Comparison of ENCODE assay signal across 7 mouse cellular contexts in the genomic region with DNA sequence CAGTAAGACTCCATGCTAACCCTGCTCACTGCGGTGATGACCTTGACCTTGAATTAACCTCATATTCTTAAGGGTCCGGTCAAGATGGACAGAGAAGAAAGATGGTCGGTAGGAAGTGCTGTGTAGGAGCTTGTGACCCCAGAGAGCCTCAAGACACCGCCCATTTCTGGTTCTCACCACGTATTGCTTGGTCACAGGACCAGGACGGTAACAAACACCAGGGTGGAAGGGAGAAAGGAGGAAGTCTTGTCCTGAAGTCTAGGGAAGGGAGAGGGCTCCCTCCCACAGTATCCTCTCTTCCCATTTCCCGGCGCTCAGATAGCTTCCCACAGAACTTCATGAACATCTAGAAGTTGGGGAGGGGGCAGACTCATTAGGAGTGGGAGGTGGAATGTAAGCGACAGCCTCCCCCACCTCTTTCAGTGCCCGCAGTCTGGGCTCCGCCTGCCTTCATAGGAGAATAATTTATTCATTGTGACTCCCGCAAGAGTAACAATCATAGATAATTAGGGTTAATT. TPM values are rescaled to one million over a fixed set of nuclear protein-coding genes. Genes with fewer than 3 reads are reported as not detected.
DNase-seq lines count a peak whose midpoint lies in the region; ATAC-seq and TF ChIP-seq lines count a peak whose summit lies in the region.

No protein-coding gene starts in this region.

- no peak overlapping the region; the same call in 1 of the 2 replicates for H3K9ac ChIP-seq in forebrain, embryonic 12.5 days
- no peak overlapping the region for H3K9ac ChIP-seq in liver, embryonic 14.5 days (replicated peaks)
- H3K9ac ChIP-seq in stomach, embryonic 16.5 days (ENCODE audit: low read length): no peak overlapping the region

- peak overlapping the region; percentile 52 for H3K4me3 ChIP-seq in forebrain, embryonic 12.5 days (replicated peaks)
- H3K4me3 ChIP-seq in liver, embryonic 14.5 days (ENCODE audit: insufficient read depth in 1 of 2, low read depth in 2 of 2, low read length in 2 of 2): no peak overlapping the region
- no peak overlapping the region; the same call in 1 of the 2 replicates for H3K4me3 ChIP-seq in stomach, embryonic 16.5 days (replicated peaks; ENCODE audit: low read length)

- peaks cover 86% of the 10 kb centered on the region for H3K27me3 ChIP-seq in forebrain, embryonic 12.5 days
- peaks cover 45% of the 10 kb centered on the region for H3K27me3 ChIP-seq in liver, embryonic 14.5 days (ENCODE audit: control insufficient read depth, insufficient read depth, low read length)
- peaks cover 40% of the 10 kb centered on the region for H3K27me3 ChIP-seq in stomach, embryonic 16.5 days (ENCODE audit: control insufficient read depth, insufficient read depth, low read length)

- H3K36me3 ChIP-seq in forebrain, embryonic 12.5 days (replicated peaks): no peaks in the 10 kb centered on the region
- no peaks in the 10 kb centered on the region for H3K36me3 ChIP-seq in liver, embryonic 14.5 days (replicated peaks; ENCODE audit: control insufficient read depth, insufficient read depth, low read depth)
- no peaks in the 10 kb centered on the region for H3K36me3 ChIP-seq in stomach, embryonic 16.5 days (ENCODE audit: control insufficient read depth, insufficient read depth, low read length)

- ATAC-seq in forebrain, embryonic 12.5 days (ENCODE audit: low FRiP score): peak; percentile 36; the same call in 1 of the 2 replicates
- ATAC-seq in liver, embryonic 14.5 days (ENCODE audit: insufficient read depth): no peak
- no peak for ATAC-seq in stomach, embryonic 16.5 days (ENCODE audit: insufficient read depth, low FRiP score)

- peak; percentile 37 for DNase-seq in lung, postnatal 25 days (ENCODE audit: low spot score)
- no peak for DNase-seq in lung, adult 18-20 months
- DNase-seq in liver, embryonic 14.5 days (ENCODE audit: low read depth in 3 of 3, low spot score in 3 of 3): no peak
- DNase-seq in testis, postnatal 14 days (ENCODE audit: low spot score): no peak
- DNase-seq in adrenal gland, postnatal 14 days: no peak

- H3K4me2 ChIP-seq in forebrain, embryonic 12.5 days: peak overlapping the region; percentile 72
- H3K4me2 ChIP-seq in liver, embryonic 14.5 days (ENCODE audit: low read depth): peak overlapping the region; percentile 40; the same call in 1 of the 2 replicates
- peak overlapping the region; percentile 61 for H3K4me2 ChIP-seq in stomach, embryonic 16.5 days (ENCODE audit: low read depth, low read length)

- 6% methylated on average over 12 of the region's 12 CpGs for WGBS in forebrain, embryonic 12.5 days
- 5% methylated on average over 12 of the region's 12 CpGs for WGBS in liver, embryonic 14.5 days (ENCODE audit: insufficient replicate concordance)
- WGBS in stomach, embryonic 16.5 days: 7% methylated on average over 12 of the region's 12 CpGs

- TF ChIP-seq EP300 in liver, embryonic 14.5 days (IDR thresholded peaks at IDR 0.05; ENCODE audit: low read depth): no peak

- H3K4me1 ChIP-seq in forebrain, embryonic 12.5 days: peaks cover 20% of the 10 kb centered on the region
- H3K4me1 ChIP-seq in liver, embryonic 14.5 days (replicated peaks; ENCODE audit: control insufficient read depth in 2 of 2, insufficient read depth in 2 of 2, low read length in 1 of 2): no peaks in the 10 kb centered on the region
- H3K4me1 ChIP-seq in stomach, embryonic 16.5 days (ENCODE audit: control insufficient read depth, insufficient read depth, low read length): peaks cover 10% of the 10 kb centered on the region

- H3K27ac ChIP-seq in forebrain, embryonic 12.5 days: no peak overlapping the region
- H3K27ac ChIP-seq in liver, embryonic 14.5 days: no peak overlapping the region
- H3K27ac ChIP-seq in stomach, embryonic 16.5 days (ENCODE audit: low read length): no peak overlapping the region

- TF ChIP-seq CTCF in liver, embryonic 14.5 days (IDR thresholded peaks at IDR 0.05; ENCODE audit: low read depth): no peak

- H3K9me3 ChIP-seq in forebrain, embryonic 12.5 days: no peaks in the 10 kb centered on the region
- no peaks in the 10 kb centered on the region for H3K9me3 ChIP-seq in liver, embryonic 14.5 days (ENCODE audit: control insufficient read depth, low read length)
- H3K9me3 ChIP-seq in stomach, embryonic 16.5 days (replicated peaks; ENCODE audit: control insufficient read depth, low read length): no peaks in the 10 kb centered on the region

RNA-seq across cellular contexts. Expression of a gene that starts 1.6 kb away (rescaled TPM):
- polyA plus RNA-seq in forebrain, embryonic 12.5 days (2016; fragmentation: Nextera tagmentation; extraction: Ambion mirVana): 1.6 TPM in 2 replicates
- polyA plus RNA-seq in liver, embryonic 14.5 days (2012; rRNA removed): 0.02 TPM in 1 of 2 replicates, not detected in the other
- not detected in 2 replicates for polyA plus RNA-seq in liver, embryonic 14.5 days (2014; fragmentation: Nextera tagmentation; extraction: Ambion mirVana)
- polyA plus RNA-seq in stomach, embryonic 16.5 days (2015; fragmentation: Nextera tagmentation; extraction: Ambion mirVana): 0.25 and 0.47 TPM in 2 replicates
- total RNA-seq in adrenal gland, postnatal 14 days (2021): 3.1 and 3.7 TPM in 2 replicates

RNA-seq across cellular contexts. Expression of a gene that starts 25.2 kb away (rescaled TPM):
- 737 and 747 TPM in 2 replicates for polyA plus RNA-seq in forebrain, embryonic 12.5 days (2016; fragmentation: Nextera tagmentation; extraction: Ambion mirVana)
- polyA plus RNA-seq in liver, embryonic 14.5 days (2012; rRNA removed): 713 and 1,005 TPM in 2 replicates
- 717 and 735 TPM in 2 replicates for polyA plus RNA-seq in liver, embryonic 14.5 days (2014; fragmentation: Nextera tagmentation; extraction: Ambion mirVana)
- polyA plus RNA-seq in stomach, embryonic 16.5 days (2015; fragmentation: Nextera tagmentation; extraction: Ambion mirVana): 825 and 942 TPM in 2 replicates
- total RNA-seq in adrenal gland, postnatal 14 days (2021): 1,235 and 1,395 TPM in 2 replicates

RNA-seq across cellular contexts. Expression of a gene that starts 28.8 kb away (rescaled TPM):
- 22.5 and 29.3 TPM in 2 replicates for polyA plus RNA-seq in forebrain, embryonic 12.5 days (2016; fragmentation: Nextera tagmentation; extraction: Ambion mirVana)
- 0.38 and 0.60 TPM in 2 replicates for polyA plus RNA-seq in liver, embryonic 14.5 days (2012; rRNA removed)
- 0.21 TPM in 1 of 2 replicates, not detected in the other for polyA plus RNA-seq in liver, embryonic 14.5 days (2014; fragmentation: Nextera tagmentation; extraction: Ambion mirVana)
- polyA plus RNA-seq in stomach, embryonic 16.5 days (2015; fragmentation: Nextera tagmentation; extraction: Ambion mirVana): 7.0 and 12.1 TPM in 2 replicates
- 7.8 and 10.4 TPM in 2 replicates for total RNA-seq in adrenal gland, postnatal 14 days (2021)

RNA-seq across cellular contexts. Expression of a gene that starts 55.7 kb away (rescaled TPM):
- 7.0 and 7.8 TPM in 2 replicates for polyA plus RNA-seq in forebrain, embryonic 12.5 days (2016; fragmentation: Nextera tagmentation; extraction: Ambion mirVana)
- polyA plus RNA-seq in liver, embryonic 14.5 days (2012; rRNA removed): 1.8 and 2.2 TPM in 2 replicates
- polyA plus RNA-seq in liver, embryonic 14.5 days (2014; fragmentation: Nextera tagmentation; extraction: Ambion mirVana): 6.0 and 6.4 TPM in 2 replicates
- 10.5 and 11.8 TPM in 2 replicates for polyA plus RNA-seq in stomach, embryonic 16.5 days (2015; fragmentation: Nextera tagmentation; extraction: Ambion mirVana)
- total RNA-seq in adrenal gland, postnatal 14 days (2021): 1.1 and 4.4 TPM in 2 replicates
